In genomic region chr9:96783258-96783657, GRCm38 (mm10) we compare ENCODE assay signal across 13 mouse cellular contexts. TPM values are rescaled to one million over a fixed set of nuclear protein-coding genes. Genes with fewer than 3 reads are reported as not detected.
DNase-seq lines count a peak whose midpoint lies in the region; ATAC-seq and TF ChIP-seq lines count a peak whose summit lies in the region.
"Had no signal": no experiment of that assay in that cellular context is flagged by ENCODE, and none has a peak within 500 bp of the region (broad histone marks: within the 10 kb centered on the region; RNA-seq: fewer than 3 reads in every experiment).

No protein-coding gene starts in this region.

- no peaks in the 10 kb centered on the region for H3K36me3 ChIP-seq in heart, postnatal 0 days (replicated peaks; ENCODE audit: control insufficient read depth, insufficient read depth, low read length)
- H3K36me3 ChIP-seq: embryonic facial prominence, embryonic 10.5 days; neural tube, embryonic 15.5 days had no signal

- H3K4me2 ChIP-seq in heart, postnatal 0 days (ENCODE audit: low read depth, low read length), result no peak overlapping the region
- H3K4me2 ChIP-seq: neural tube, embryonic 15.5 days had no signal

- no peaks in the 10 kb centered on the region for H3K27me3 ChIP-seq in heart, postnatal 0 days (ENCODE audit: control insufficient read depth, insufficient read depth, low read length)
- H3K27me3 ChIP-seq: neural tube, embryonic 15.5 days had no signal

- WGBS in heart, postnatal 0 days, result 28% methylated on average over 5 of the region's 5 CpGs

- no peak for TF ChIP-seq EP300 in heart, postnatal 0 days (IDR thresholded peaks at IDR 0.05; ENCODE audit: low read depth)

- H3K4me3 ChIP-seq in heart, postnatal 0 days (ENCODE audit: low read depth, low read length), result no peak overlapping the region
- no peak overlapping the region for H3K4me3 ChIP-seq in embryonic fibroblast, embryonic 13.5 days (ENCODE audit: insufficient read depth, low read length)
- H3K4me3 ChIP-seq: embryonic facial prominence, embryonic 10.5 days; layer of hippocampus, adult 2 months; neural tube, embryonic 15.5 days had no signal

- intact Hi-C loops in heart, postnatal 25 days (cut with DNase I), result no loop called here

- H3K9me3 ChIP-seq in heart, postnatal 0 days (replicated peaks; ENCODE audit: control insufficient read depth, low read length), result no peaks in the 10 kb centered on the region
- H3K9me3 ChIP-seq: embryonic facial prominence, embryonic 10.5 days; neural tube, embryonic 15.5 days had no signal

- no peak overlapping the region for H3K27ac ChIP-seq in heart, postnatal 0 days (ENCODE audit: low read depth)
- H3K27ac ChIP-seq in embryonic fibroblast, embryonic 13.5 days (ENCODE audit: insufficient read depth, low read length), result peak overlapping the region; percentile 96
- H3K27ac ChIP-seq: embryonic facial prominence, embryonic 10.5 days; layer of hippocampus, adult 2 months; neural tube, embryonic 15.5 days had no signal

- TF ChIP-seq CTCF in heart, postnatal 0 days (IDR thresholded peaks at IDR 0.05; ENCODE audit: low read depth), result no peak
- no peak for TF ChIP-seq CTCF in embryonic fibroblast, embryonic 13.5 days (IDR thresholded peaks at IDR 0.05; ENCODE audit: borderline replicate concordance, insufficient read depth, low read length)

- peak; percentile 72 for ATAC-seq in heart, postnatal 0 days (ENCODE audit: insufficient read depth, low read depth)

- peaks cover 7% of the 10 kb centered on the region; the same call in 1 of the 2 replicates for H3K4me1 ChIP-seq in heart, postnatal 0 days (ENCODE audit: control insufficient read depth, insufficient read depth)
- peaks cover 13% of the 10 kb centered on the region for H3K4me1 ChIP-seq in embryonic fibroblast, embryonic 13.5 days (ENCODE audit: control insufficient read depth, insufficient read depth, low read length)
- H3K4me1 ChIP-seq: neural tube, embryonic 15.5 days had no signal

- no peak for TF ChIP-seq POLR2A in embryonic fibroblast, embryonic 13.5 days (IDR thresholded peaks at IDR 0.05; ENCODE audit: low read depth, low read length)

- H3K9ac ChIP-seq in heart, postnatal 0 days (replicated peaks; ENCODE audit: low read depth, low read length), result no peak overlapping the region
- H3K9ac ChIP-seq: neural tube, embryonic 15.5 days had no signal

- DNase-seq in adrenal gland, adult (ENCODE audit: inconsistent age in 2 of 2, low spot score in 1 of 2), result peak; percentile 77 to 83
- DNase-seq in adrenal gland, adult 18-20 months (ENCODE audit: low spot score in 2 of 2), result no peak
- no peak for DNase-seq in heart, postnatal 0 days (ENCODE audit: low spot score)
- no peak for DNase-seq in heart, postnatal 25 days (ENCODE audit: low spot score)
- DNase-seq in Muller cell, postnatal 12 days (ENCODE audit: inconsistent ontology term), result peak; percentile 87
- DNase-seq in kidney, postnatal 14 days, result no peak
- no peak for DNase-seq in spleen, postnatal 4 days (ENCODE audit: low spot score in 2 of 2)
- DNase-seq: cerebellum, adult 2 months; lung, adult 18-20 months had no signal

RNA-seq across cellular contexts. Expression of gene Zbtb38, which starts 30.6 kb away (rescaled TPM):
- total RNA-seq in adrenal gland, adult 18-20 months (2021), result 10 to 100 TPM; 60.0 to 97.3 TPM
- total RNA-seq in heart, postnatal 0 days (2014; rRNA removed; ENCODE audit: low replicate concordance), result 31.8 and 44.5 TPM in 2 replicates
- 27.5 and 28.7 TPM in 2 replicates for polyA plus RNA-seq in heart, postnatal 0 days (2015; fragmentation: Nextera tagmentation; extraction: Ambion mirVana)
- 10 to 100 TPM; 32.5 to 37.7 TPM for total RNA-seq in heart, postnatal 25 days (2021)
- 33.6 and 47.0 TPM in 2 replicates for polyA plus RNA-seq in embryonic fibroblast, embryonic 13.5 days (2011; ENCODE audit: insufficient read length, low read depth, missing spikeins)

Comparison
In these comparisons a context has a peak if more than half of its experiments do, and no peak if none do; other contexts are left out.
1. DNase-seq: peak in adrenal gland, adult (2 of 2) and Muller cell, postnatal 12 days (single experiment); none in adrenal gland, adult 18-20 months (0 of 2), heart, postnatal 0 days (single experiment), heart, postnatal 25 days (single experiment), kidney, postnatal 14 days (single experiment) and spleen, postnatal 4 days (0 of 2).